Mouse (Mus musculus): ENCODE results near the gene Olfr453. TPM values are rescaled to one million over a fixed set of nuclear protein-coding genes. Genes with fewer than 3 reads are reported as not detected.

The Olfr453 gene
- not detected in 2 replicates for polyA plus RNA-seq (2015; fragmentation: Nextera tagmentation; extraction: Ambion mirVana)

DNA sequence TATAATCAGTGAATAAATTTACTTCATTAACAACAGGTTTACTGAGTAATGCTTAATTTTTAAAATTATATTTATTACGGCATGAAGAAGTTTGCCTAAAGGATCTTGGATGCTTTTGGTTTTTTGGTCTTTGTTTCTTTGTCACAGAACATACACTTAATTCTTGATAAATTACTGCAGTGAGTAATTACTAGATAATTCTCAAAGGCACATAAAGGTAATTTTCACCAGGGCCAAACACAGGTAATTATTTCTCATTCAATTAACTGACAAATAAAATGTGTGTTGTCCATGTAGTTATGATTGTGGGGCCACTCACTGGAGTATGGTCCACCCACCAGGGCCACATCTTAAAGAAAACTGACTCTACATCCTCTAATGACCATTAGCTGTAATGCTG, at the start of gene Olfr453:
Olfr453 (plus strand) TSS at position 301 of the 400 bp plus-strand sequence.
- Histone ChIP-seq H3K9ac (no peak within 1 kb of the TSS), H3K4me1 (replicated peaks) (no peaks in the 10 kb centered on the region), H3K27me3 (no peaks in the 10 kb centered on the region), H3K4me3 (no peak within 1 kb of the TSS), H3K9me3 (replicated peaks) (no peaks in the 10 kb centered on the region), H3K36me3 (no peaks in the 10 kb centered on the region), H3K27ac (no peak within 1 kb of the TSS), H3K4me2 (no peak within 1 kb of the TSS)
- WGBS: 88% methylated on average over 1 of the region's 1 CpGs
- no peak for ATAC-seq (replicated peaks; ENCODE audit: insufficient number of reproducible peaks, insufficient read depth, low FRiP score, low read depth)

DNA sequence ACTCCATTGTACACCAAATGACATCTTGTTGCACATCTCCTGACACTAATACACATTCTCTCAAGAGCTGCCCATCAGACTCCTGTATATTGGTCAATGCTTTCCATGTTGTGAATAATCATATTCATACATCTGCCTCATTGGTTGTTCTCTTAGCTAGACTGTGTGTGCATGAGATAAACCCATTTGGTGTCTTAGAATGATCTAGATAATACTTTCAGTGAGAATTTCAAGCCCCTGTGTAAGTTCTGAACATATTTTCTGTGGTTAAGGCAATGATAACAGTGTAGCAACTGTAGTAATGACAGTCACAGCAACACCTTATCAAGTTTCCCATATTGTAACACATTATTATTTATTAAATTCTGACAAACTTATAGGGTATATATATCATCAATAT, 49.4 kb upstream of the Olfr453 start:
- no peak overlapping the region for H3K27ac ChIP-seq
- H3K27me3 ChIP-seq: no peaks in the 10 kb centered on the region
- H3K4me3 ChIP-seq: no peak overlapping the region
- no peak overlapping the region for H3K4me2 ChIP-seq
- H3K36me3 ChIP-seq: peaks cover 11% of the 10 kb centered on the region; the same call in 1 of the 2 replicates
- H3K9me3 ChIP-seq (replicated peaks): no peaks in the 10 kb centered on the region
- H3K4me1 ChIP-seq (replicated peaks): peaks cover 14% of the 10 kb centered on the region
- no peak overlapping the region for H3K9ac ChIP-seq
- ATAC-seq (replicated peaks; ENCODE audit: insufficient number of reproducible peaks, insufficient read depth, low FRiP score, low read depth): no peak

DNA sequence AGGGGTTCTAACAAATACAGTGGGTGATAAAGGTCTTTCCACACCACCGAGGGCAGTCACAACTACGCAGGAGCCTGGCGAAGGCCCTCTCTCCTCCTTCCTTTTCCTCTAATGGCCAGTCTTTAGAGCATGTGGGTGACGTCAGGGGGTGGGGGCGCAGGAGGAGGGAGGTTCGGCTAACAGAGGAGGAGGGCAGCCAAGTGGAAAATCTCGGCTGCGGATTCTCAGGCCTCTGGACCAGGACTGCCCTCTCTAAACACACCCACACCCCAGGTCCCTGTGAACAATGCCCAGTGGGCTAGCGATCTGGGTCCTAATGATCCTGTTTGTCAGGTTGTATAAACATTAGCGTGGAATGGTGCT, 47.0 kb upstream of the Olfr453 start:
- Histone ChIP-seq H3K9ac (peak overlapping the region; percentile 87), H3K4me2 (peak overlapping the region; percentile 82), H3K27me3 (no peaks in the 10 kb centered on the region), H3K4me1 (replicated peaks) (peaks cover 14% of the 10 kb centered on the region), H3K9me3 (replicated peaks) (no peaks in the 10 kb centered on the region), H3K27ac (peak overlapping the region; percentile 95), H3K36me3 (no peaks in the 10 kb centered on the region), H3K4me3 (peak overlapping the region; percentile 93)
- 0% methylated on average over 9 of the region's 10 CpGs for WGBS
- peak; percentile 83 for ATAC-seq (replicated peaks; ENCODE audit: insufficient number of reproducible peaks, insufficient read depth, low FRiP score, low read depth)

DNA sequence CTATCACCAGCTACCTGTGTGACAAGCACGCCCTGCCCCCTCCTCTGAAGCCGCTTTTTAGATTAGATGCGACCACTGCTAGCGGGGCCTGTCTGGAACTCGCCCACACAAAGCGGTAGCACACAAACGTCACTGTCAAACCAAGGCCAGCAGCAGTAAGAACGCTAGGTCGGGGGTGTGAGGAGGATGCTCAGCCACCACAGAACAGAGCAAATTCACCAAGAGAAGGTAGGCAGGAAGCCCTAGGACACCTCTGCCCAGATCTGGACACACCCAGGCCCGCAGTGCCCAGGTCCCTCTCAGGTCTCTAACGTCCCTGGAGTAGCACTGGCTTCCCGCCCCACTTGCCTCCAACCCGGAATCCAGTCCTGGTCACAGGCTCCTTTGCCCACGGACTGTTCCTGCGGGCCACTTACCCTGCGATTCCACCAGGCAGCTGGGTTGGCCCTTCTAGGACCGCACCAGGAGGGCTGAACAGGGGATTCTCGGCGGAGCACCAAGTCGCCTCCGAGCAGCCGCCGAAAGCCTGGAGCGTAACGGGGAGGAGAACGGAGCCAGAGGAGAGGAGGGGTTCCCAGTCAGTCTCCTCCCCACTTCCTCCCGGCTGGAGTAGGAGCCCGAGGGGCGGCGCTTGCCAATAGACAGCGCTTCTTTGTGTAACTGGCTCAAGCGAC, 46.5 kb upstream of the Olfr453 start:
- no peaks in the 10 kb centered on the region for H3K9me3 ChIP-seq (replicated peaks)
- peak overlapping the region; percentile 82 for H3K4me2 ChIP-seq
- H3K9ac ChIP-seq: peak overlapping the region; percentile 87
- no peaks in the 10 kb centered on the region for H3K27me3 ChIP-seq
- under 1% methylated on average over 32 of the region's 32 CpGs for WGBS
- H3K4me3 ChIP-seq: peak overlapping the region; percentile 93
- peak overlapping the region; percentile 95 for H3K27ac ChIP-seq
- peaks cover 14% of the 10 kb centered on the region for H3K4me1 ChIP-seq (replicated peaks)
- ATAC-seq (replicated peaks; ENCODE audit: insufficient number of reproducible peaks, insufficient read depth, low FRiP score, low read depth): peak; percentile 94
- no peaks in the 10 kb centered on the region for H3K36me3 ChIP-seq

DNA sequence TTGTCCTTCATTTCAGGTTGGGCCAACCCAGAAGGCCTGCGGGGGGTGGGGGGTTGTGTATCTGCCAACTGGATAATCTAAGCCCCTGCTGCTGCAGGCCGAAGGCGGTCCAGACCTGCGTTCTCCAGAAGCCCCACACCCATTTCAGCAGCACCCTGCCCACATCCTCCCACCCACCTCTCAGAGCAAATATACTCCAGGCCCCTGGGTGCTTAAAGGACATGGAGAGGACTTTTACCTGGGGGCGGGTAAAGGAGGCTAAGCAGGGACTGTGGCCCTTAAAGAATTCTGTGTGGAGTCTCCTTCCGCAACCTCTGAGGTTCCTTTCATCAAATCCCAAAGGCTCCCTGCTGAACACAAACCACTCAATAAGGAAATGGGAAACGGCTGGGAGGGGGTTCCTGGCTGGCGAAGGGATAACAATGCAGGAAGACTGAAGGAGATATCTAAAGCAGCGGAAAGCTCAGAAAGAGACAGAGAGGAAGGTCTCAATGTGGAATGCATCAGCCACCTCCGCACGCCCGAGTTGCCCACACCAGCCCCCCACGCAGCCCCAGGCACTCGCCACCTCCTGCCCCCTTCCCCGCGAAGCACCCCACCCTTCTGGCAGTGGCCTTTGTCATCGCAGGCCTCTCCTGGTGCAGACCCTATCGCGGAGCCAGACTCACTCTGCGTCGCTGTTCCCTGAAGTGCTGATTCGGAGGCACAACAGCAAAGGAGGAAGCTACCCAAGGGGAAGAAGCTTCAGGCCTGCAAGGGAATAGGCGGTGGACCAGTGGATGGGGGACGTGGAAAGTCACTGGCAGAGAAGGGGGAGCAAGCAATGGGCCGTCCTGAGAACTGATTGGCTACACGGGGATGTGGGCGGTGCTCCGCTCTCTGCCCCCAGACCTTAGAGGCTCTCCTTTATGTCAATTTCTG, 29.6 kb upstream of the Olfr453 start, which contains the start of gene Tcaf1:
Tcaf1 (minus strand) TSS at position 798 of the 921 bp plus-strand sequence.
- Histone ChIP-seq H3K9me3 (replicated peaks) (no peaks in the 10 kb centered on the region), H3K9ac (peak within 1 kb of the TSS; percentile 81), H3K27ac (peak within 1 kb of the TSS; percentile 87), H3K4me3 (peak within 1 kb of the TSS; percentile 90), H3K4me2 (peak within 1 kb of the TSS; percentile 85), H3K36me3 (no peaks in the 10 kb centered on the region), H3K27me3 (no peaks in the 10 kb centered on the region), H3K4me1 (replicated peaks) (peaks cover 8% of the 10 kb centered on the region; the same call in 1 of the 2 replicates)
- 4% methylated on average over 28 of the region's 28 CpGs for WGBS
- ATAC-seq (replicated peaks; ENCODE audit: insufficient number of reproducible peaks, insufficient read depth, low FRiP score, low read depth): peak; percentile 99

DNA sequence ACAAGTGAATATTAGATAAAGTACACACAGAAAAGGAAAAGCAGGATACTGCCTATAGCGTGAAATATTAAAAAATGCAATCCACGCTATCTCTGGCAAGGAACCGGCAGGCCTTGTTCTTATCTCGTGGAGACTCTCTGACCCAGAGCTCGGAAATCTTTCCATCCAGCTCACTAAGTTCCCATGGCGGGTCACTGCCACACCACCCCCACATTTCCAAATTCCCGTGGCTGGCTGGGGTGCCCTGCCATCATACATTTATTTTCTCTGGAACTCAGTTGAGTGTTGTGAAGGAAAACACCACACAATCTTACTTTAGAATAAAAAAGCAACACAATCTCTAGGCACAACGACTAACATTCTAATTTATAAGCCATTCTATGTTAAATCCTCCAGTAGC, 24.5 kb upstream of the Olfr453 start:
- Histone ChIP-seq H3K4me1 (replicated peaks) (no peaks in the 10 kb centered on the region), H3K9ac (no peak overlapping the region)
- WGBS: 28% methylated on average over 8 of the region's 8 CpGs

DNA sequence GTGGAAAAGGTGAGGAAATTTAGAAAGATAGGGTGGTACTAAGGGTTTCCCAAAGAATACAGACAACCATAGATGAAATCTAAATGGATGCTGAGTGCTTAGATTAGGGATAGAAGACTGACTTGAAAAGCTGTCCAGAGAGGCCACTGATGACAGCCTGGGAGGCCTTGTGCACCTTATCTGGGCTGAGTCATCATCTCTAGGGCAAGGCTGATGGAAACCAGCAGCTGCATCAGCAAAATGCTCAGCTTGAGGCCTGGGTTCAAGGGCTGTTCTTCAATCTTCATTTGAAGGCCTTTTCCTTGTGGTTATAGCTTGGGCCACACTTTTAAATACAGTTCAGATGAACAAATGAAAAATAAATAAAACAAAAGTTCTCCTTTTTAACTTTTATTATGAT, 21.2 kb upstream of the Olfr453 start:
- Histone ChIP-seq H3K4me2 (no peak overlapping the region), H3K4me1 (replicated peaks) (no peaks in the 10 kb centered on the region), H3K27me3 (no peaks in the 10 kb centered on the region), H3K36me3 (no peaks in the 10 kb centered on the region), H3K4me3 (no peak overlapping the region), H3K9me3 (replicated peaks) (no peaks in the 10 kb centered on the region), H3K9ac (no peak overlapping the region), H3K27ac (no peak overlapping the region)
- ATAC-seq (replicated peaks; ENCODE audit: insufficient number of reproducible peaks, insufficient read depth, low FRiP score, low read depth): no peak

More for the DNA sequence above, 24.5 kb upstream of the Olfr453 start:
- Histone ChIP-seq H3K4me3 (no peak overlapping the region), H3K27me3 (no peaks in the 10 kb centered on the region), H3K36me3 (no peaks in the 10 kb centered on the region), H3K27ac (no peak overlapping the region), H3K9me3 (replicated peaks) (no peaks in the 10 kb centered on the region), H3K4me2 (no peak overlapping the region)
- no peak for ATAC-seq (replicated peaks; ENCODE audit: insufficient number of reproducible peaks, insufficient read depth, low FRiP score, low read depth)

DNA sequence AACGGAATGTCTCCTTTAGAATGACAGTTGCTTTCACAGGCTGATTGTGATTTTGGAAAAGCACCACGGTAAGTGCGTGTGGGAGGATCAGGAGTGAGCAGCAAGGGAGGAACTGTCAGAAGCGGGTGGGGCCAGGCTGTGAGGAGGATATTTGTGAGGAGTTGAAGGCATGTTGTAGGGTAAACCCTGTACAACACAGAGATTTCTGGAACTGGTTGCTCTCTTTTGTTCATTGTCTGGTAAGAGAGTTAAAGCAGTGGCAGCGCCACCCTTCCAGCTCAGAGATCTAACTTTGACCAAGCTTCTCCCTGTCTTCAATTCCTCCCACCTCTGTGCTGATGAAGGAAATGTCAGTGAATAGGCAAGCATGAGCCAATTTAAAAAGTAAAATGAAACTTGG, 3.1 kb downstream of the Olfr453 start:
- H3K9me3 ChIP-seq (replicated peaks): no peaks in the 10 kb centered on the region
- no peaks in the 10 kb centered on the region for H3K4me1 ChIP-seq (replicated peaks)
- WGBS: 62% methylated on average over 5 of the region's 5 CpGs
- no peaks in the 10 kb centered on the region for H3K36me3 ChIP-seq
- no peak overlapping the region for H3K27ac ChIP-seq
- no peak for ATAC-seq (replicated peaks; ENCODE audit: insufficient number of reproducible peaks, insufficient read depth, low FRiP score, low read depth)
- no peak overlapping the region for H3K4me3 ChIP-seq
- no peaks in the 10 kb centered on the region for H3K27me3 ChIP-seq
- H3K4me2 ChIP-seq: no peak overlapping the region
- no peak overlapping the region for H3K9ac ChIP-seq

DNA sequence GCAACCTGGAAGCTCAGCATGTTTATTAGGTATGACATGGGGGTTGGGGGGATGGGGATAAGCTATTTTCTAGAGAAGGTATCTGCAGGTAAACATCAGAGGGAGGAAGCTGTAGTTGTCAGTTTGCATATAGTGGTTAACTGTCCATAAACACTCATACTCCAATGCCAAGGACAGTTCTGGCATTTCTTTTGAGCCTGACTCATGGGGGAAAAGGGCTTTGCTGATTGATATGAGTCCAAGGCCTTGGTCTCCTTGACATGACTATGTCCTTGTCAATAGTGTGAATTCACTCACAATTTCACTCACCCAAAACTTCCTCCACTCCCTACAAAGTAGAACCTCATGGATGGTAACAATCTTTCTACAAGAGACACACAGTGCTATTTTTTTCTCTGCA, 8.7 kb downstream of the Olfr453 start:
- no peak overlapping the region for H3K4me3 ChIP-seq
- H3K27me3 ChIP-seq: no peaks in the 10 kb centered on the region
- no peak for ATAC-seq (replicated peaks; ENCODE audit: insufficient number of reproducible peaks, insufficient read depth, low FRiP score, low read depth)
- H3K9ac ChIP-seq: no peak overlapping the region
- H3K27ac ChIP-seq: no peak overlapping the region
- no peaks in the 10 kb centered on the region for H3K36me3 ChIP-seq
- no peak overlapping the region for H3K4me2 ChIP-seq
- no peaks in the 10 kb centered on the region for H3K4me1 ChIP-seq (replicated peaks)
- H3K9me3 ChIP-seq (replicated peaks): no peaks in the 10 kb centered on the region

DNA sequence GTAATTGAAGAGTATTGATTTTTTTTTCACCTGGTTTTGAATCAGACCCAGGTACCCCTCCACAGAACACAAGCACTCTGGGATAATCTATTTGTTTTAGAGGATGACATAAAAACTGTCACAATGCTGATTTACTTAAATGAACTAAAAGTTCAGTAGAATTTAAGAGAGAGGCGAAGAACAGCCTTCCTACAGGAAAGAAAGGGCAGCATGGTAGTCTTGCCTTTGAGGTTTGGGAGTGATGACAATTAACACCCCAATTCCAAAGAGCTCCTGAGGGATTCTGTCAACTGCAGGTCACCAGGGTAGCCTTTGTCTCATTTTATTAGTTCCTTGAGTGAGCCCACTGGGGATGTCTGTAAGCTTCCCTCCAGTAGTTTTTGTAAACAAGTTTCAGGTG, 16.9 kb downstream of the Olfr453 start, which contains the start of gene Olfr38:
Olfr38 (plus strand) TSS at position 301 of the 400 bp plus-strand sequence.
- 47% methylated on average over 1 of the region's 1 CpGs for WGBS
- no peak for ATAC-seq (replicated peaks; ENCODE audit: insufficient number of reproducible peaks, insufficient read depth, low FRiP score, low read depth)

DNA sequence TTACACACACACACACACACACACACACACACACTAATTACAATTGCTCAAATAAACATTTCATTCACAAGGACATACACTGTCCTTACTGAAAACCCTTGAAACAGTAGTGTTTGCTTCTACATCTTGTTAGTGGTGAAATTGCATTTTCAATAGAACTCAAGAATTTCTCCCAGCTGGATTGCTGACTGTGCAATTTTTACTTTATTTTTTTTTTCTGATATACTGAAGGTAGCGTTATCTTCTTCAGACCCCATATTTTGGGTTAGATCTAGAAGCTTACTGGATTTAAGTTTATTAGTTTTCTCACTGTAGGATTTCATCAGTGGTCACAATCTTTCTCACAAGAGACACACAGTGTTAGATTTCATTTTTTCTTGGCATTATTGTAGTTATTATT, 37.9 kb downstream of the Olfr453 start:
- no peaks in the 10 kb centered on the region for H3K4me1 ChIP-seq (replicated peaks)
- H3K27ac ChIP-seq: no peak overlapping the region
- no peaks in the 10 kb centered on the region for H3K36me3 ChIP-seq
- 86% methylated on average over 1 of the region's 1 CpGs for WGBS
- H3K27me3 ChIP-seq: no peaks in the 10 kb centered on the region
- H3K4me3 ChIP-seq: no peak overlapping the region
- no peak overlapping the region for H3K9ac ChIP-seq
- H3K4me2 ChIP-seq: no peak overlapping the region
- H3K9me3 ChIP-seq (replicated peaks): no peaks in the 10 kb centered on the region
- ATAC-seq (replicated peaks; ENCODE audit: insufficient number of reproducible peaks, insufficient read depth, low FRiP score, low read depth): no peak

More for the DNA sequence above, 16.9 kb downstream of the Olfr453 start, which contains the start of gene Olfr38:
- Histone ChIP-seq H3K36me3 (no peaks in the 10 kb centered on the region), H3K9me3 (replicated peaks) (no peaks in the 10 kb centered on the region), H3K27ac (no peak within 1 kb of the TSS), H3K4me3 (no peak within 1 kb of the TSS), H3K4me2 (no peak within 1 kb of the TSS), H3K9ac (no peak within 1 kb of the TSS), H3K27me3 (no peaks in the 10 kb centered on the region), H3K4me1 (replicated peaks) (no peaks in the 10 kb centered on the region)

Measured in heart, embryonic 15.5 days (tissue).